In the genomic region with DNA sequence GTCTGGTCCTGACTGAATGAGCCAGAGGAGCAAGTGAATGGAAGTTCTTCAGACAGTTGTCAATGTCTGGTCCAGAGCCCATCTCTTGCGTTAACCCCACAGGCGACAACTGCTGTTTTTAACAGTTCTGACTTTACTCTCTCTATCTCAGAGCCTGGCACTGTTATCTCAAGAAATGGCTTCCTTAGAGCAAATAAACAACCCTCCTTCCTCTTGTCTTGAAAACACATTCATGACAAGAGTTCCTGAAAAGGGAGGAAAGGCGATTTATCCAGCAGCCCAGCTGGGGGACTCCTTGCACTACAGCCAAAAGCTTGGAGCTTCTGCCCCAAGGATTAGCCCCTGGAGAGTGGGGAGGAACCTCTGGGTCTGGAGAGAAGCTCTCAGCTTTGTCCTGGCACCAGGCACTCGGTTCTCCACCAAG, we compare ENCODE assay signal across 9 mouse cellular contexts. TPM values are rescaled to one million over a fixed set of nuclear protein-coding genes. Genes with fewer than 3 reads are reported as not detected.
A peak's percentile ranks its signal among the peaks of the same experiment; 100 is the strongest.
DNase-seq lines count a peak whose midpoint lies in the region; ATAC-seq and TF ChIP-seq lines count a peak whose summit lies in the region.
"Had no signal": no experiment of that assay in that cellular context is flagged by ENCODE, and none has a peak within 500 bp of the region (broad histone marks: within the 10 kb centered on the region; RNA-seq: fewer than 3 reads in every experiment).

No protein-coding gene starts in this region.

- H3K9ac ChIP-seq in MEL (ENCODE audit: control insufficient read depth, low read depth, low read length, poor library complexity, severe bottlenecking), result peak overlapping the region; percentile 33
- H3K9ac ChIP-seq in heart, embryonic 15.5 days, result no peak overlapping the region
- H3K9ac ChIP-seq: neural tube, embryonic 13.5 days had no signal

- no peaks in the 10 kb centered on the region for H3K79me2 ChIP-seq in MEL (ENCODE audit: control insufficient read depth, insufficient read depth, low read length, poor library complexity)

- TF ChIP-seq POLR2A in MEL (IDR thresholded peaks at IDR 0.05; ENCODE audit: control insufficient read depth in 1 of 2, insufficient read depth in 1 of 2, low read depth in 1 of 2, low read length in 2 of 2, poor library complexity in 1 of 2), result no peak

- peaks cover 0 to 11% of the 10 kb centered on the region in 2 experiments; a peak in 2 of 4 replicates for H3K36me3 ChIP-seq in MEL (ENCODE audit: control insufficient read depth in 1 of 2, insufficient read depth in 2 of 2, low read length in 2 of 2)
- no peaks in the 10 kb centered on the region for H3K36me3 ChIP-seq in heart, embryonic 15.5 days
- H3K36me3 ChIP-seq: neural tube, embryonic 13.5 days had no signal

- DNase-seq in MEL (ENCODE audit: low read depth, low spot score), result peak; percentile 70
- DNase-seq in NIH3T3 (ENCODE audit: low read depth), result peak; percentile 62
- DNase-seq in lung, postnatal 36 days, result peak; percentile 41
- DNase-seq in cerebellum, adult 18-20 months, result no peak
- no peak for DNase-seq in spleen, postnatal 36 days (ENCODE audit: low spot score in 2 of 2)
- no peak for DNase-seq in retina, embryonic 14.5 days (ENCODE audit: low spot score)

- no peak for TF ChIP-seq RAD21 in MEL (IDR thresholded peaks at IDR 0.05; ENCODE audit: low read depth, low read length)

- TF ChIP-seq CTCF in MEL (IDR thresholded peaks at IDR 0.05 in 2 of 3, conservative IDR thresholded peaks at IDR 0.05 in 1 of 3; ENCODE audit: control insufficient read depth in 1 of 3, insufficient read depth in 1 of 3, low read depth in 2 of 3, low read length in 3 of 3, poor library complexity in 1 of 3, severe bottlenecking in 1 of 3), result no peak

- no peak overlapping the region for H3K4me3 ChIP-seq in MEL (ENCODE audit: control insufficient read depth in 1 of 2, insufficient read depth in 1 of 2, low read depth in 2 of 2, low read length in 2 of 2)
- no peak overlapping the region for H3K4me3 ChIP-seq in heart, embryonic 15.5 days
- H3K4me3 ChIP-seq: erythroblast, embryonic 14.5 days; neural tube, embryonic 13.5 days had no signal

- peaks cover 5 to 19% of the 10 kb centered on the region in 2 experiments; a peak in 3 of 4 replicates for H3K4me1 ChIP-seq in MEL (ENCODE audit: control insufficient read depth in 1 of 2, insufficient read depth in 2 of 2, low read length in 2 of 2)
- 0 out of 2 replicates have a peak, but pooled peaks cover 8% of the 10 kb centered on the region for H3K4me1 ChIP-seq in heart, embryonic 15.5 days (replicated peaks)

- no peak overlapping the region for H3K4me2 ChIP-seq in heart, embryonic 15.5 days
- H3K4me2 ChIP-seq: neural tube, embryonic 13.5 days had no signal

- WGBS in heart, embryonic 15.5 days, result 39% methylated on average over 4 of the region's 4 CpGs

- ATAC-seq in heart, embryonic 15.5 days (replicated peaks; ENCODE audit: insufficient number of reproducible peaks, insufficient read depth, low FRiP score, low read depth), result no peak

- no peaks in the 10 kb centered on the region; a peak in 1 of 4 replicates for H3K27me3 ChIP-seq in MEL (ENCODE audit: control insufficient read depth in 1 of 2, insufficient read depth in 2 of 2, low read length in 2 of 2)
- H3K27me3 ChIP-seq in heart, embryonic 15.5 days, result no peaks in the 10 kb centered on the region
- H3K27me3 ChIP-seq: neural tube, embryonic 13.5 days had no signal

- peak overlapping the region; percentile 15 for H3K27ac ChIP-seq in MEL (ENCODE audit: control insufficient read depth, low read depth, low read length)
- peak overlapping the region; percentile 46 for H3K27ac ChIP-seq in heart, embryonic 15.5 days
- H3K27ac ChIP-seq: neural tube, embryonic 13.5 days had no signal

- H3K9me3 ChIP-seq in MEL (replicated peaks; ENCODE audit: insufficient read depth, low read length), result no peaks in the 10 kb centered on the region
- no peaks in the 10 kb centered on the region for H3K9me3 ChIP-seq in heart, embryonic 15.5 days (replicated peaks)

- TF ChIP-seq EP300 in MEL (IDR thresholded peaks at IDR 0.05; ENCODE audit: low read depth in 1 of 2, low read length in 2 of 2), result peak; percentile 79 to 92

TF ChIP-seq in MEL, 35 proteins besides CTCF, POLR2A, EP300 and RAD21:
- TF ChIP-seq USF1 (IDR thresholded peaks at IDR 0.05; ENCODE audit: low read depth, low read length) (no peak), TAL1 (IDR thresholded peaks at IDR 0.05; ENCODE audit: low read length) (peak; percentile 34; the same call in 1 of the 2 replicates), GATA1 (IDR thresholded peaks at IDR 0.05; ENCODE audit: low read depth, low read length) (peak; percentile 85), MAFK (IDR thresholded peaks at IDR 0.05; ENCODE audit: borderline replicate concordance, low read depth, low read length) (0 out of 2 replicates have a peak, but pooled peaks have one; percentile 28), SIN3A (IDR thresholded peaks at IDR 0.05; ENCODE audit: low read length) (no peak; the same call in 1 of the 2 replicates), SMC3 (IDR thresholded peaks at IDR 0.05; ENCODE audit: low read depth, low read length) (0 out of 2 replicates have a peak, but pooled peaks have one; percentile 8), ETS1 (IDR thresholded peaks at IDR 0.05; ENCODE audit: low read depth, low read length) (peak; percentile 58; the same call in 1 of the 2 replicates), HCFC1 (IDR thresholded peaks at IDR 0.05; ENCODE audit: low read depth, low read length) (no peak), MYC (IDR thresholded peaks at IDR 0.05; ENCODE audit: low read depth, low read length) (no peak), TBP (IDR thresholded peaks at IDR 0.05; ENCODE audit: low read depth, low read length) (no peak), TCF12 (IDR thresholded peaks at IDR 0.05; ENCODE audit: low read depth, low read length) (peak; percentile 87), MYB (IDR thresholded peaks at IDR 0.05; ENCODE audit: low read depth, low read length) (peak; percentile 78; the same call in 1 of the 2 replicates), ZC3H11A (IDR thresholded peaks at IDR 0.05; ENCODE audit: low read depth, low read length) (0 out of 2 replicates have a peak, but pooled peaks have one; percentile 1), MAZ (IDR thresholded peaks at IDR 0.05; ENCODE audit: low read depth, low read length) (no peak), RCOR1 (IDR thresholded peaks at IDR 0.05; ENCODE audit: low read depth, low read length) (peak; percentile 52; the same call in 1 of the 2 replicates)

RNA-seq across cellular contexts. Expression of gene Lrrc17, which starts 15.9 kb away (rescaled TPM):
- total RNA-seq in MEL (2012; rRNA removed), result not detected in 2 replicates
- polyA plus RNA-seq in MEL (2012; ENCODE audit: insufficient read depth in 1 of 2, insufficient read length in 2 of 2, low read depth in 1 of 2, low replicate concordance in 2 of 2, missing spikeins in 1 of 2), result not detected
- polyA plus RNA-seq in heart, embryonic 15.5 days (2015; fragmentation: Nextera tagmentation; extraction: Ambion mirVana), result 23.9 and 35.3 TPM in 2 replicates
- polyA plus RNA-seq: erythroblast, embryonic 14.5 days had no signal

Comparison
In these comparisons a context has a peak if more than half of its experiments do, and no peak if none do; other contexts are left out.
1. DNase-seq: peak in MEL (single experiment), NIH3T3 (single experiment) and lung, postnatal 36 days (single experiment); none in cerebellum, adult 18-20 months (0 of 2), spleen, postnatal 36 days (0 of 2) and retina, embryonic 14.5 days (single experiment).
2. RNA of gene Lrrc17, which starts 15.9 kb away (polyA plus RNA-seq): 23.9 to 35.3 TPM in heart, embryonic 15.5 days; not detected in MEL; every median in the first group is over 10 times any median in the second.